Mouse (Mus musculus) heart, adult 2 months (tissue): ENCODE measurements around the gene Brip1. TPM values are rescaled to one million over a fixed set of nuclear protein-coding genes. Genes with fewer than 3 reads are reported as not detected.

ENCODE experiments used
- DNase-seq, 2 experiments: peaks; one replicate each; pipeline ENCODE4 v3.0.0; 2021
- H3K27ac ChIP-seq: fragments of 200-600 bp; 2 replicates; pipeline ENCODE4 v1.8.1; 2022
- H3K27me3 ChIP-seq: fragments of 200-500 bp; 2 replicates; pipeline ENCODE4 v1.6.1; 2012; ENCODE audit warnings: mild to moderate bottlenecking, low read length, inconsistent platforms, mixed read lengths; ENCODE audit not compliant: control insufficient read depth, insufficient read depth
- H3K36me3 ChIP-seq: fragments of 200-500 bp; 2 replicates; pipeline ENCODE4 v1.6.1; 2012; ENCODE audit warnings: low read length, inconsistent platforms; ENCODE audit not compliant: control insufficient read depth, insufficient read depth
- H3K4me1 ChIP-seq: fragments of 200-500 bp; 2 replicates; pipeline ENCODE4 v1.6.1; 2011; ENCODE audit warnings: low read length; ENCODE audit not compliant: control insufficient read depth, insufficient read depth
- H3K4me3 ChIP-seq: fragments of 200-600 bp; 2 replicates; pipeline ENCODE4 v1.8.1; 2022
- H3K79me2 ChIP-seq: fragments of 200-500 bp; replicated peaks from 2 replicates; pipeline ENCODE4 v1.6.1; 2012; ENCODE audit warnings: mild to moderate bottlenecking, inconsistent platforms, low read length, moderate library complexity, mixed read lengths; ENCODE audit not compliant: control insufficient read depth, insufficient read depth
- H3K9ac ChIP-seq: fragments of 200-500 bp; 2 replicates; pipeline ENCODE4 v1.6.1; 2012; ENCODE audit warnings: low read depth, mild to moderate bottlenecking, control low read depth, inconsistent platforms, low read length, mixed read lengths
- CTCF ChIP-seq: fragments of 200-600 bp; IDR thresholded peaks from 2 replicates; pipeline ENCODE4 v1.8.1; 2022; ENCODE audit warnings: antibody characterized with exemption, mild to moderate bottlenecking, moderate library complexity
- EP300 ChIP-seq: fragments of 200-500 bp; IDR thresholded peaks from 2 replicates; pipeline ENCODE4 v1.6.1; 2011; ENCODE audit warnings: low read depth, low read length, control low read depth; ENCODE audit not compliant: insufficient read depth
- POLR2A ChIP-seq: fragments of 200-500 bp; IDR thresholded peaks from 2 replicates; pipeline ENCODE4 v1.6.1; 2011; ENCODE audit warnings: mild to moderate bottlenecking, low read depth, low read length, control low read depth; ENCODE audit not compliant: insufficient read depth
- WGBS: fragments of 180-500 bp; shearing (Covaris S2); methylation state at CpG from one replicate; pipeline ENCODE4 v1.1.7; 2018; 5-methylcytosine and 5-hydroxymethylcytosine counted together
- intact Hi-C: fragments of 180-260 bp; cut with DNase I; formaldehyde crosslinking; loops from one replicate; pipeline ENCODE4 v1.15.1; 2025
- polyA plus RNA-seq: library from polyadenylated mRNA; depleted of rRNA; stranded (reverse); fragments of >200 nt; gene quantifications from 2 replicates; pipeline ENCODE4 v1.2.3, GENCODE M21; 2012
- total RNA-seq, 2 experiments: library from RNA; stranded (reverse); gene quantifications; 2 replicates each; pipeline ENCODE4 v1.2.3; 2021

The Brip1 gene
- total and polyA plus RNA-seq, 3 experiments = 0.14 to 0.64 (median 0.39) TPM

DNA sequence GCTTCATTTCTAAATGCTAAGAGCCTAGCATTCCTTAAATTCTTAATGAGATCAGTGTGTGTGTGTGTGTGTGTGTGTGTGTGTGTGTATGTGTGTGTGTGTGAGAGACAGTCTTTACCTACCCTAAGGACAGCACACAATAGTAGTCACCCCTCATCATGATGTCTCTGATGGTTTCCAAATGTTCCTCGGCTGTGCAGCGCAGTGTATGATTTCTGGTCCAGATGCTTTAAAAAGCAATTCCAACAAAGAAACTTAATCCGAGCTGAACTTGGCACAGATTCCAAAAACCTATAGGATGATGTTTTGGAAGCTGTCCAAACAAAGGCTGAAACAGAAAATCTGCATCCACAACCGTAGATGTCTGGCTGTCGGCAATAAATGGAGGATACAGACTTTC lies 173.0 kb downstream of the Brip1 start:
- TF ChIP-seq EP300 (no peak), CTCF (no peak), POLR2A (no peak)
- Histone ChIP-seq H3K9ac (no peak overlapping the region), H3K36me3 (no peaks in the 10 kb centered on the region), H3K27ac (no peak overlapping the region), H3K4me3 (no peak overlapping the region), H3K4me1 (no peaks in the 10 kb centered on the region), H3K79me2 (no peaks in the 10 kb centered on the region), H3K27me3 (no peaks in the 10 kb centered on the region)
- intact Hi-C loops = no loop called here
- 52% methylated on average over 5 of the region's 5 CpGs for WGBS
- no peak for DNase-seq

DNA sequence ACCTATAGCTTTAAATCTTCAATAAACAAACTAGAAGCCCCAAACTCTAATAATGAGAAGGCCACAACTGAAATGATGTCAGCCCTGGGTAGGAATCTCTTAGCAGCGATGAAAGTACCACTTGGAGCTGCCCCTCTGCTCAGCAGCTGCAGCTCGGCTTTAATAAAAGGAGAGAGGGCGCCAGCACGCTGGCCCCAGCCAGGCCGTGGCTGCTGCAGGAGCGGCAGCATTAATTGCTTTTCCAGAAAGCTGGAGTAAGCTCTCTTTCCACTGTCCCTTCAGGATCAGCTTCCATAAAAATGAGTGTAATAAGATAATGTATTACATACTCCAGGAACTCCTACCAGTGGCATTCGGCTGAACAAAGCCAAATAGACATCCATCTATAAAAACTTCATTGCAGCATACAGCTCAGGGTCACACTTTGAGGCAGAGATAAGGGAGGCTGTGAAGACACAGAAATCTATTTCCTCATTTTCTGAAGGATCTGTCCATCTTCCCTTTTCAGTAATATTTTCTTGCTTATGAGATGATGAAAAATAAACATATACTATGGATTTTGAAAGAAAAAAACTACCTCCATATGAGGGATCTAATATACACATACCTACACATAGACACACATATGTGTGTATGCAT lies 174.3 kb downstream of the Brip1 start:
- intact Hi-C loops = no loop called here
- H3K36me3 ChIP-seq = no peaks in the 10 kb centered on the region
- DNase-seq = no peak
- no peaks in the 10 kb centered on the region for H3K27me3 ChIP-seq
- H3K27ac ChIP-seq = no peak overlapping the region
- H3K4me3 ChIP-seq = no peak overlapping the region
- TF ChIP-seq POLR2A (no peak), EP300 (no peak), CTCF (no peak)
- H3K4me1 ChIP-seq = no peaks in the 10 kb centered on the region; the same call in 1 of the 2 replicates
- H3K9ac ChIP-seq = no peak overlapping the region
- WGBS = 31% methylated on average over 7 of the region's 7 CpGs
- no peaks in the 10 kb centered on the region for H3K79me2 ChIP-seq

DNA sequence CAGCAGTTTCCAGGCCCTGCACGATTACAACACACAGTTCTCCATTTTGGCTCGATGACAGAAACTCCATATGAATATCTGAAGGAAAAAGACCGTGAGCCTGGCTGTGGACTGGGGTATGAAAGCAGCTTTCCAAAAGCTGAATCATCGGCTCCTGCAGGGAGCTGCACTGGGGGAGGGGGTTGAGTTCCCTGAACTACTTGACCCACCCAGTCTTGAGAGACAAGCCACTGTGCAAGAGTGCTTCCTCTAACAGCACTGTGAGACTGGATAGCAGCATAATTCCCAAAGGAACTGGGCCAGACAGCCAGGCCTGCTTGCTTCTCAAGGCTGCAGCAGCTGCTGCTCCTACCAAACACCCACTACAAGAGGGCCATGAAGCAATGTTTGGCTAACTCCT lies 178.6 kb downstream of the Brip1 start:
- Histone ChIP-seq H3K27ac (no peak overlapping the region), H3K27me3 (no peaks in the 10 kb centered on the region), H3K79me2 (no peaks in the 10 kb centered on the region), H3K4me3 (no peak overlapping the region), H3K36me3 (no peaks in the 10 kb centered on the region), H3K9ac (no peak overlapping the region), H3K4me1 (no peaks in the 10 kb centered on the region; the same call in 1 of the 2 replicates)
- intact Hi-C loops = no loop called here
- peak; percentile 33 to 56 for DNase-seq
- 42% methylated on average over 4 of the region's 4 CpGs for WGBS
- TF ChIP-seq POLR2A = no peak
- TF ChIP-seq EP300 = peak; percentile 40; the same call in 1 of the 2 replicates
- no peak for TF ChIP-seq CTCF

DNA sequence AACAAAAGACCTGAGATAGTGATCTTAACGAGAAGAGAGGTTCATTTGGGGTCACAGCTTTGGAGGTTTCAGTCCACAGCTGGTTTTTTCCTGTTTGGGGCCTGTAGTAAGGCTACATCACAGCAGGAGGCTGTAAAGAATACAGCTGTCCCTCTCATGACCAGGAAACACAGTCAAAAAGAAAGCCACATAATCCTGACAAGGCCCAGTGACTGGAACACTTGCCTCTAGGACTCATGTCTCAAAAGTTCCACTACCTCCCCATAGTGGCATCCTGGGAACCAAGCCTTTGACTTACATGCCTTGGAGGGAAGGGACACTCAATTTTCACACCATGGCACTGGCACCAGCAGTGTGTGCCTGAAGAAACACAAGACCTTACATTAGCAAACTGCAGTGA lies 181.0 kb downstream of the Brip1 start:
- Histone ChIP-seq H3K36me3 (no peaks in the 10 kb centered on the region), H3K27ac (no peak overlapping the region), H3K9ac (no peak overlapping the region), H3K27me3 (no peaks in the 10 kb centered on the region), H3K4me3 (no peak overlapping the region), H3K4me1 (no peaks in the 10 kb centered on the region; the same call in 1 of the 2 replicates), H3K79me2 (no peaks in the 10 kb centered on the region)
- no peak for DNase-seq
- intact Hi-C loops = no loop called here
- no peak for TF ChIP-seq POLR2A
- TF ChIP-seq CTCF = no peak
- 39% methylated on average over 1 of the region's 1 CpGs for WGBS

DNA sequence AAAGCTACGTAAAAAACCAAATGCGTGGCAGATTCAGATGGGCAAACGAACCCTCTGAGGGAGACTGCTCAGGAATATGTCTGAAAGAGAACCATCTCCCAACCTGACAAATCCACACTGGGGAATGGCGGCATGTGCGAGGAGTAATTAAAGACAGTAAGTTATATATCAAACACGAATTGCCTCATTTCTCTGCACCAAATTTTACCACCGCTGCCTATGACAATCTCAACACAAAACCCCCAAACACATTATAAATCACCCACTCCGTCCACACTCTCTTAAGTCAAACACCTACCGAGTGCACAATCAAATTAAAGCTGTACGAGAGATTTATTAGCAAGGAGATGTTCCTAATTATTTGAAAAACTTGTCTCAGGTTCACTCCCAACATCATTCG lies 184.8 kb downstream of the Brip1 start:
- WGBS = 88% methylated on average over 11 of the region's 11 CpGs
- Histone ChIP-seq H3K79me2 (no peaks in the 10 kb centered on the region), H3K4me1 (no peaks in the 10 kb centered on the region), H3K36me3 (no peaks in the 10 kb centered on the region), H3K4me3 (no peak overlapping the region), H3K27me3 (no peaks in the 10 kb centered on the region), H3K27ac (no peak overlapping the region), H3K9ac (no peak overlapping the region)
- DNase-seq = no peak
- TF ChIP-seq EP300 (no peak), CTCF (no peak), POLR2A (no peak)
- intact Hi-C loops = no loop called here

DNA sequence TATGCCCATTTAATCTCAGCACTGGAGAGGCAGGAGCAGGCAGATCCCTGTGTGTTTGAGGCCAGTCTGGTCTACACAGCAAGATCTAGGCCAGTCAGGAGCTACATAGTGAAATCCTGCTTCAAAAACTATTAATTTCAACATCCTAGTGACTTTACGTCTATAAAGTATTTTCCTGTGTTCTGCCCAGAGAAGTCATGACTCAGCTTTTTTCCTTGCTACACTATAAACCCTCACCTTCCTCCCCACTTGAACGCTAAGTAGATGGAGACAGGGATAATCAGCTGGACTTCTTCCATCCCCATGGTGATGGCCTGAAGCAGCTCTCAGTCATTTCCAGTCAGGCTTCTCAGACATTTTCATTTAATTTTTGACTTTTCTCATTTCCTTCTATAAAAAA lies 187.9 kb downstream of the Brip1 start:
- H3K9ac ChIP-seq = no peak overlapping the region
- H3K27me3 ChIP-seq = no peaks in the 10 kb centered on the region
- TF ChIP-seq EP300 = no peak
- TF ChIP-seq CTCF = no peak
- TF ChIP-seq POLR2A = no peak
- whole genome bisulfite sequencing = 56% methylated on average over 2 of the region's 2 CpGs
- no peak overlapping the region for H3K4me3 ChIP-seq
- no peak for DNase-seq
- H3K79me2 ChIP-seq = no peaks in the 10 kb centered on the region
- no peak overlapping the region for H3K27ac ChIP-seq
- no peaks in the 10 kb centered on the region for H3K36me3 ChIP-seq
- intact Hi-C loops = no loop called here
- H3K4me1 ChIP-seq = no peaks in the 10 kb centered on the region
